Mouse (Mus musculus) adrenal gland, adult 2 months (tissue): ENCODE measurements at regions not wholly inside any gene's neighbourhood (a gene's known extent, or its start where the extent isn't known, plus 50 kb on each side); places are given as distances from the start of the nearest gene placed in this dataset.

Source experiments
- DNase-seq: peaks from one replicate; pipeline ENCODE4 v3.0.0; 2021

DNA sequence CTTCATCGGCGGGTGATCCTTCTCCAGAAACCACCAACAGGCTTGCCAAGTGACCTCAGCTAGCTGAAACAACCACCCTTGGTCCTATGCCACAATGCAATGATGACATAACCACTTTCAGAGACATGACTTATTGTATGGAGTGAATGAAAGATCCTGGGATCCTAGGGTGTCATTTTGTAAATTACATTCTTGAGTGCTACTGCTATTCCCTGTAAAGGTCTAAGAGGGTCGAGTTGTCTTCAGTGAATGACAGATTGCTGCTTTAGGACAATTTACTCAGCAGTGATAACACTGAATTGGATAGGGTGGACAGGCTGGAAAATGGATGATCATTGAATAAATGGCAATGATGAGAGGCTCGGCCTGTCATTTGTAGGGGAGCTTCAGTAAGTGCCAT, 692.4 kb downstream of the Gm9008 start:
- peak; percentile 25 for DNase-seq

DNA sequence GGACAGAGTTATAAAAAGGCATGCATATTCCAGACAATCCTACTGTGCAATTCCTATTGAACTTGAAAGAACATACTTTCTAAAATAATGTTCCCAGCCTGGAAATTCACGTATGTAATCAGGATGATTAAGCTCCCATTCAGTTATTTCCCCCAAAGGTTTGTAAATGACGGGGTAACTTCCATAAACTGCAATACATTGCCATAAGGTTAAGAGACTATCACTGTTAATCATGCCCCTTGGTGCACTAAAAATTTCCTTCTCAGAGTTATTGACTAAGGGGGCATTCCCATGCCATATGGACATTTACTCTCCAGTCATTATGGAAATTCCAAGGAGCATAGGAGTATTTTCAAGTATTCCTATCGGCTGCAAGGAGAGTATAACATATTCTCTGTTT, 697.6 kb downstream of the Gm9008 start:
- DNase-seq, result no peak

DNA sequence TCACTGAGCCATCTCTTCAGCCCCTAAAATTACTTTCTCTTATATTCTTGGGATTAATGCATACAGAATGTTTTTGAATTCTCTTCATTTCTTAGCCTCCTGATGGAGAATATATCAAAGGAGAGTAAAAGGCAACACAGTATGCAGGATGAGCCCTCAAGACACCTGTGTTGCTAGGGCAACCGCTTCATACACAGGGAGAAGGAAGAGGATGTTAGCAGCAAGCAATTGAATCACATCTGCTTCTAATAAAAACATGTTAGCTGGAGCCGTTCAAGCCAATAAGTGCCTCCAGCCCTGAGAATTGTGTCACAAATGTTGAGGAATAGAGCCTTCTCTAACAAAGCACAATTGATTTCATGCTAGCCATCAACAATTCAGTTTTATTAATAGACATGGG, 698.0 kb downstream of the Gm9008 start:
- DNase-seq, result no peak

DNA sequence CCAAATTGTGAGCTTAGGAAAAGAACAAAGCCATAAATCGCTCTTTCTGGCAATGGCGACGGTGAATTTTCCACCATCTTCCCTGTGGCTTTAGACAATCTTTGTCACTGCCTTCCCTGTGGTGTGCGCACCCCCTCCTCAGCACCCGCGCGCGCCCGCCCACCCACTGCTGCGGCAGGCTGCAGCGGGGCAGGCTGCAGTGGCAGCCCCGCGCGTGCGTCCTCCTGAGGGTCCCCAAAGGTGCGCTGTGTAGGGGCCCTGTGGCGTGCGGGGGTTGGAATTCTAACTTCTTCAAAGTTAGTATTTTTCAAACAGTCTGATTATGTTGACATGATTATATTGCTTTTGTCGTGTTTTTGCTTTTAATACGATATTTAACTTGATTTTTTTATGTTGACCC, 714.9 kb downstream of the Gm9008 start:
- no peak for DNase-seq

DNA sequence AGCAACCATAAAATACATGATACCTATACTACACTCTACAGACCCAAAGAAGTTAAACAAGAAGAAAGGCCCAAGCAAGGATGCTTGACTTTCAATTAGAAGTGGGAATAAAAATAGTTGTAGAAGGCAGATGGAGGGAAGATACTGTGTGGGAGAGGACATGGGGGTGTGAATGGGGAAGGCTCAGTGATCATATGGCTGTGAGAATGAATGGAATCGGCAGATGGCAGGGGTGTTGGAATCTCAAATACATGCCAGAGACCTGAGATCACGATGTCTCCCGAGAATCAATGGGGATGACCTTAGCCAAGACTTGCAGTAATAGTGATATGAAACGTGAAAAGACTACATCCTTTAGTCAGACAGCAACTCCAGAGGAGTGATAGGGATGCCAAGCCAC, 734.5 kb downstream of the Gm9008 start:
- no peak for DNase-seq

DNA sequence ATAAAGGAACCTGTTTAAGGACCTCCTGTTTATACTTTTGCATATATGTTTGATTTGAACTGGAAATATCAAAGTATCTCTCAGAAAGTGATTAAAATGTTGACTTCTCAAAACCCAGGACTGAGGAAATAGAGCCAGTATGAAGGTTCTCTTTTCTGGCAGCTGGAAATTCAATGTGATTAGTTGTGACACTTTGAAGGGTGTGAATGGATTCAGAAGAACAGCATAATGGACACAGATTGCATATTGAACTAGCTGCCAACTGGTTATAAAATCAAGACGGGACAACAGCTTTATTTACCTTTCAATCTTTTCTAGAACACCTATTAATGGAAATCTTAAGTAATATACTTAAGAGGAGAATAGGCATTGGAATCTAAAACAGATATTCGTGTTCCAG, 741.4 kb downstream of the Gm9008 start:
- no peak for DNase-seq
